11 mouse cellular contexts compared by ENCODE assay signal in the genomic region with DNA sequence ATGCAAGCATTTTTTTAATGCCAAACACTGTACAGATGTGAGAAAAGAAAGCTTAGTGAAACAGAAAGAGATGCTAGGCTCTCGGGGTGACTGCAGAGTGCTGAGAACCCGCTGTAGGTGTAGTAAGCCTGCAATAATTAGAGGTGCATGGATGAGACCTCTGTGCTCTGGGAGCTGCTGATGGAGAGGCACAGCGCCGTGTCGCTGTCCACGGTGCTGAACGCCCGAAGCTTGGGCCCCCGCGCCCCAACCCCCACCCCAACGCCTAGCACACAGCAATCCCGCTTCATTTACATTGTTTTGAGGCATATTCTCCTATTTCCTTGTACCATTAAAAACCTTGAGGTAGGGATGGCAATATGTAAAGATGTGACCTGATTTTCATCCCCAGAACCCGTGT. TPM values are rescaled to one million over a fixed set of nuclear protein-coding genes. Genes with fewer than 3 reads are reported as not detected.
DNase-seq lines count a peak whose midpoint lies in the region; ATAC-seq and TF ChIP-seq lines count a peak whose summit lies in the region.
"Had no signal": no experiment of that assay in that cellular context is flagged by ENCODE, and none has a peak within 500 bp of the region (broad histone marks: within the 10 kb centered on the region; RNA-seq: fewer than 3 reads in every experiment).

No protein-coding gene starts in this region.

- H3K9ac ChIP-seq in forebrain, embryonic 11.5 days (ENCODE audit: low read length) = no peak overlapping the region
- no peak overlapping the region for H3K9ac ChIP-seq in forebrain, embryonic 16.5 days (replicated peaks; ENCODE audit: low read depth, low read length)
- H3K9ac ChIP-seq in lung, postnatal 0 days (replicated peaks; ENCODE audit: low read depth) = no peak overlapping the region
- H3K9ac ChIP-seq in liver, postnatal 0 days (replicated peaks) = no peak overlapping the region

- H3K27ac ChIP-seq in forebrain, embryonic 11.5 days (ENCODE audit: low read depth, low read length) = no peak overlapping the region
- H3K27ac ChIP-seq in forebrain, embryonic 16.5 days (ENCODE audit: low read length) = no peak overlapping the region
- H3K27ac ChIP-seq in lung, postnatal 0 days (ENCODE audit: low read length) = no peak overlapping the region
- no peak overlapping the region for H3K27ac ChIP-seq in liver, postnatal 0 days (ENCODE audit: low read depth)
- H3K27ac ChIP-seq: layer of hippocampus, adult 2 months had no signal

- H3K27me3 ChIP-seq in forebrain, embryonic 11.5 days (ENCODE audit: control insufficient read depth, insufficient read depth, low read length) = peaks cover 16% of the 10 kb centered on the region
- 0 out of 2 replicates have a peak, but pooled peaks cover 2% of the 10 kb centered on the region for H3K27me3 ChIP-seq in forebrain, embryonic 16.5 days (replicated peaks; ENCODE audit: control insufficient read depth, insufficient read depth, low read length)
- peaks cover 20% of the 10 kb centered on the region for H3K27me3 ChIP-seq in lung, postnatal 0 days (replicated peaks; ENCODE audit: insufficient read depth, low read length)
- peaks cover 26% of the 10 kb centered on the region for H3K27me3 ChIP-seq in liver, postnatal 0 days (ENCODE audit: insufficient read depth, low read length)

- DNase-seq in forebrain, embryonic 11.5 days (ENCODE audit: low spot score) = peak; percentile 73
- DNase-seq in lung, postnatal 0 days (ENCODE audit: low spot score) = peak; percentile 28
- no peak for DNase-seq in lung, adult 2 months
- DNase-seq in adrenal gland, postnatal 36 days = peak; percentile 30 to 47
- DNase-seq in liver, postnatal 0 days = peak; percentile 44
- DNase-seq in right cerebral cortex, adult 18-20 months = no peak
- no peak for DNase-seq in layer of hippocampus, adult 9-11 months

- ATAC-seq in forebrain, embryonic 11.5 days (replicated peaks; ENCODE audit: low FRiP score) = no peak
- ATAC-seq in forebrain, embryonic 16.5 days = no peak
- ATAC-seq in lung, postnatal 0 days = no peak
- no peak for ATAC-seq in liver, postnatal 0 days

- no peaks in the 10 kb centered on the region for H3K9me3 ChIP-seq in forebrain, embryonic 11.5 days (ENCODE audit: control insufficient read depth, low read length)
- H3K9me3 ChIP-seq in forebrain, embryonic 16.5 days (ENCODE audit: control insufficient read depth, low read length) = no peaks in the 10 kb centered on the region
- H3K9me3 ChIP-seq in lung, postnatal 0 days (ENCODE audit: low read length) = no peaks in the 10 kb centered on the region
- H3K9me3 ChIP-seq in liver, postnatal 0 days (ENCODE audit: low read length) = no peaks in the 10 kb centered on the region

- 6% methylated on average over 13 of the region's 13 CpGs for WGBS in forebrain, embryonic 11.5 days
- WGBS in forebrain, embryonic 16.5 days = 6% methylated on average over 13 of the region's 13 CpGs
- WGBS in lung, postnatal 0 days = 7% methylated on average over 13 of the region's 13 CpGs
- WGBS in lung, adult 2 months = 6% methylated on average over 13 of the region's 13 CpGs
- WGBS in liver, postnatal 0 days (ENCODE audit: insufficient replicate concordance) = 7% methylated on average over 13 of the region's 13 CpGs

- no peak for TF ChIP-seq CTCF in lung, postnatal 0 days (IDR thresholded peaks at IDR 0.05)
- TF ChIP-seq CTCF in lung, adult 2 months (IDR thresholded peaks at IDR 0.05; ENCODE audit: insufficient read depth, low read length) = no peak
- TF ChIP-seq CTCF in liver, postnatal 0 days (IDR thresholded peaks at IDR 0.05; ENCODE audit: low read depth) = no peak

- no peak for TF ChIP-seq POLR2A in lung, adult 2 months (IDR thresholded peaks at IDR 0.05; ENCODE audit: borderline replicate concordance, extremely low read depth, low read depth, low read length)

- H3K4me3 ChIP-seq in forebrain, embryonic 11.5 days (ENCODE audit: low read depth, low read length) = no peak overlapping the region
- no peak overlapping the region for H3K4me3 ChIP-seq in forebrain, embryonic 16.5 days (replicated peaks; ENCODE audit: low read length)
- no peak overlapping the region for H3K4me3 ChIP-seq in lung, postnatal 0 days (ENCODE audit: low read depth, low read length)
- no peak overlapping the region for H3K4me3 ChIP-seq in lung, adult 2 months (replicated peaks; ENCODE audit: extremely low read depth, low read depth, low read length)
- no peak overlapping the region for H3K4me3 ChIP-seq in liver, postnatal 0 days (ENCODE audit: low read depth, low read length)
- H3K4me3 ChIP-seq: layer of hippocampus, adult 2 months had no signal

- no peaks in the 10 kb centered on the region; the same call in 1 of the 2 replicates for H3K4me1 ChIP-seq in forebrain, embryonic 11.5 days (replicated peaks; ENCODE audit: control insufficient read depth, insufficient read depth, low read length)
- peaks cover 17% of the 10 kb centered on the region for H3K4me1 ChIP-seq in forebrain, embryonic 16.5 days (replicated peaks; ENCODE audit: control insufficient read depth, insufficient read depth, low read length)
- H3K4me1 ChIP-seq in lung, postnatal 0 days (ENCODE audit: insufficient read depth, low read depth, low read length) = no peaks in the 10 kb centered on the region
- H3K4me1 ChIP-seq in lung, adult 2 months (ENCODE audit: control insufficient read depth, insufficient read depth, low read length) = no peaks in the 10 kb centered on the region
- H3K4me1 ChIP-seq in liver, postnatal 0 days (ENCODE audit: insufficient read depth) = peaks cover 7% of the 10 kb centered on the region; the same call in 1 of the 2 replicates

- H3K4me2 ChIP-seq in forebrain, embryonic 11.5 days (ENCODE audit: low read depth, low read length, severe bottlenecking) = no peak overlapping the region
- H3K4me2 ChIP-seq in forebrain, embryonic 16.5 days (ENCODE audit: low read length) = no peak overlapping the region
- no peak overlapping the region for H3K4me2 ChIP-seq in lung, postnatal 0 days (replicated peaks; ENCODE audit: low read depth, low read length)
- no peak overlapping the region for H3K4me2 ChIP-seq in liver, postnatal 0 days (ENCODE audit: low read depth, low read length)

- no peak for TF ChIP-seq EP300 in lung, postnatal 0 days (IDR thresholded peaks at IDR 0.05)
- TF ChIP-seq EP300 in liver, postnatal 0 days (IDR thresholded peaks at IDR 0.05; ENCODE audit: low read depth) = no peak

- no peaks in the 10 kb centered on the region for H3K36me3 ChIP-seq in forebrain, embryonic 11.5 days (ENCODE audit: control insufficient read depth, insufficient read depth, low read length)
- no peaks in the 10 kb centered on the region for H3K36me3 ChIP-seq in forebrain, embryonic 16.5 days (ENCODE audit: control insufficient read depth, insufficient read depth)
- no peaks in the 10 kb centered on the region for H3K36me3 ChIP-seq in lung, postnatal 0 days (ENCODE audit: insufficient read depth, low read length)
- no peaks in the 10 kb centered on the region for H3K36me3 ChIP-seq in liver, postnatal 0 days (replicated peaks; ENCODE audit: insufficient read depth, low read length)

RNA-seq across cellular contexts. Expression of a gene that starts 3.3 kb away (rescaled TPM):
- 9.7 and 11.8 TPM in 2 replicates for polyA plus RNA-seq in forebrain, embryonic 11.5 days (2014; fragmentation: Nextera tagmentation; extraction: Ambion mirVana)
- 80.6 and 92.7 TPM in 2 replicates for polyA plus RNA-seq in forebrain, embryonic 16.5 days (2015; fragmentation: Nextera tagmentation; extraction: Ambion mirVana)
- polyA plus RNA-seq in lung, postnatal 0 days (2015; fragmentation: Nextera tagmentation; extraction: Ambion mirVana) = 0.17 and 0.24 TPM in 2 replicates
- polyA plus RNA-seq in lung, adult 2 months (2012; rRNA removed) = 0.46 and 0.69 TPM in 2 replicates
- total RNA-seq in adrenal gland, postnatal 36 days (2021) = 1 to 10 TPM; 2.7 to 3.7 TPM
- 0.06 TPM in 1 of 2 replicates, not detected in the other for polyA plus RNA-seq in liver, postnatal 0 days (2015; fragmentation: Nextera tagmentation; extraction: Ambion mirVana)
- polyA plus RNA-seq: C2C12 had no signal

RNA-seq across cellular contexts. Expression of a gene that starts 14.1 kb away (rescaled TPM):
- polyA plus RNA-seq in forebrain, embryonic 11.5 days (2014; fragmentation: Nextera tagmentation; extraction: Ambion mirVana) = not detected in 2 replicates
- not detected in 2 replicates for polyA plus RNA-seq in forebrain, embryonic 16.5 days (2015; fragmentation: Nextera tagmentation; extraction: Ambion mirVana)
- not detected in 2 replicates for polyA plus RNA-seq in lung, postnatal 0 days (2015; fragmentation: Nextera tagmentation; extraction: Ambion mirVana)
- polyA plus RNA-seq in lung, adult 2 months (2012; rRNA removed) = 1.0 and 1.2 TPM in 2 replicates
- total RNA-seq in adrenal gland, postnatal 36 days (2021) = under 1 TPM in 1 of 2 experiments, not detected in 1; 0.23 TPM
- 0.05 TPM in 1 of 2 replicates, not detected in the other for polyA plus RNA-seq in liver, postnatal 0 days (2015; fragmentation: Nextera tagmentation; extraction: Ambion mirVana)
- total RNA-seq: heart, adult 8-10 months; layer of hippocampus, adult 2 months had no signal
- polyA plus RNA-seq: C2C12 had no signal

RNA-seq across cellular contexts. Expression of a gene that starts 43.7 kb away (rescaled TPM):
- polyA plus RNA-seq in forebrain, embryonic 11.5 days (2014; fragmentation: Nextera tagmentation; extraction: Ambion mirVana) = 0.20 and 0.32 TPM in 2 replicates
- 2.8 and 3.7 TPM in 2 replicates for polyA plus RNA-seq in forebrain, embryonic 16.5 days (2015; fragmentation: Nextera tagmentation; extraction: Ambion mirVana)
- polyA plus RNA-seq in lung, postnatal 0 days (2015; fragmentation: Nextera tagmentation; extraction: Ambion mirVana) = 0.63 and 0.84 TPM in 2 replicates
- polyA plus RNA-seq in lung, adult 2 months (2012; rRNA removed) = 1.6 and 2.2 TPM in 2 replicates
- not detected for total RNA-seq in adrenal gland, postnatal 36 days (2021)
- polyA plus RNA-seq in liver, postnatal 0 days (2015; fragmentation: Nextera tagmentation; extraction: Ambion mirVana) = not detected in 2 replicates
- total RNA-seq: heart, adult 8-10 months had no signal
- polyA plus RNA-seq: C2C12 had no signal

RNA-seq across cellular contexts. Expression of a gene that starts 58.7 kb away (rescaled TPM):
- 1.6 and 2.0 TPM in 2 replicates for polyA plus RNA-seq in forebrain, embryonic 11.5 days (2014; fragmentation: Nextera tagmentation; extraction: Ambion mirVana)
- polyA plus RNA-seq in forebrain, embryonic 16.5 days (2015; fragmentation: Nextera tagmentation; extraction: Ambion mirVana) = 5.1 and 5.3 TPM in 2 replicates
- 0.27 and 0.49 TPM in 2 replicates for polyA plus RNA-seq in lung, postnatal 0 days (2015; fragmentation: Nextera tagmentation; extraction: Ambion mirVana)
- 31.9 and 33.9 TPM in 2 replicates for polyA plus RNA-seq in lung, adult 2 months (2012; rRNA removed)
- total RNA-seq in adrenal gland, postnatal 36 days (2021) = 100 to 1,000 TPM in 1 of 2 experiments, 10 to 100 TPM in 1; 30.7 to 111 TPM
- 1.0 and 1.9 TPM in 2 replicates for polyA plus RNA-seq in liver, postnatal 0 days (2015; fragmentation: Nextera tagmentation; extraction: Ambion mirVana)
- polyA plus RNA-seq: C2C12 had no signal

Comparison
In these comparisons a context has a peak if more than half of its experiments do, and no peak if none do; other contexts are left out.
1. DNase-seq: peak in forebrain, embryonic 11.5 days (single experiment), lung, postnatal 0 days (single experiment), adrenal gland, postnatal 36 days (2 of 2) and liver, postnatal 0 days (single experiment); none in lung, adult 2 months (single experiment), right cerebral cortex, adult 18-20 months (single experiment) and layer of hippocampus, adult 9-11 months (single experiment).